Mouse (Mus musculus): ENCODE results near the gene Tmem231.

DNA sequence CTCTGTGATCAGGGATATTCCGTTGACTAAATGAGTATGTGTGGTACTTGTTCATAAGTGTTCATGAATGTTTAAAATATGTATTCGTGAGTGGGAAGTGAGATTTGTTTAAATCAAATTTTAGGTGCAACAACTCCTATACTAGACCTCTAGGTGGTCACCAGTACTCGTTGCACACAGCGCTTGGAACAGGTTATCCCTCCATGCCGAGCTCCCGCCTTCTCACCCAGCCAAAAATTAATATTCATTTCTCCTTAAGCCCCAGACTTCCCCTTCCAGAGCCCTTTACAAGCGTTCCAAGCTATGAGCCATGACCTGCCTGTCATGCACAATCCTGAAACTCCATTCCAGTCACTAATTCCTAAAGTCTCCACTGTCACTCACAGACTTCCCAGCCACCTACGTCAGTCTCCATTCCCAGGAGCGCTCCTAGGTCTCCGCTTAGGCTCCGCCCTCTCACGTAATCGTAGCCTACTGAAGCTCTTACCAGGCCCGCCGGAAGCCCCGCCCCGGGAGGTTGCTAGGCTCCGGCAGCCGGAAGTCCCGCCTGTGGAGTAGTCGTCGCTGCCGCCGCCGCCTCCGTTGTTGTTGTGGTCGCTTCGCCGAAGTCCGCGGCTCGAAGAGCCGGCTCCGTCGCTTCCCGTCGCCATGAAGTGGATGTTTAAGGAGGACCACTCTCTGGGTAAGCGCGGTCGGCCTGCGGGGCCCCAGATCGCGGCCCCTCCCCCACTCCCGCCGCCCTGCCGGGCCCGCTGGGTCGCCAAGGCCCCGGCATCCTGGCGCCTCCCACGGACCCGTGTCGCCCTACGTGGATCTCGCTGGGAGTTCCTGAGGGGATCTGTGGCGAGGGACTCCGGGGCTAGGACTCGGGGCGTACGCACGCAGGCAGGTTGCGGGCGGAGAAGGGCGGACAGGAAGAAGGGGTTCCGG is 6.8 kb upstream of the Tmem231 start, which contains the start of gene Gabarapl2:
- TF ChIP-seq CTCF (IDR thresholded peaks at IDR 0.05; ENCODE audit: low read depth), result no peak
- no peak for TF ChIP-seq EP300 (IDR thresholded peaks at IDR 0.05; ENCODE audit: low read depth)

Measured in heart, postnatal 0 days (tissue).